Mouse (Mus musculus) layer of hippocampus, postnatal 10 days (tissue): ENCODE measurements around the gene Kcng4. TPM values are rescaled to one million over a fixed set of nuclear protein-coding genes. Genes with fewer than 3 reads are reported as not detected.

Experiments
- DNase-seq, 2 experiments: peaks; one replicate each; pipeline ENCODE4 v3.0.0; 2021; ENCODE audit warnings: low spot score in 2 of 2
- total RNA-seq, 2 experiments: library from RNA; stranded (reverse); gene quantifications; 2 replicates each; pipeline ENCODE4 v1.2.3; 2021

The Kcng4 gene
- total RNA-seq, 2 experiments from 2014 or later: 0.91 to 1.1 TPM

- DNase-seq: no peak
Observed at GRCm38 (mm10) chr8:119642960-119643359, 7.5 kb upstream of the Kcng4 start.

- no peak for DNase-seq
Observed at GRCm38 (mm10) chr8:119641058-119641457, 5.6 kb upstream of the Kcng4 start.

GRCm38 (mm10) chr8:119639798-119640197 lies 4.3 kb upstream of the Kcng4 start:
- no peak for DNase-seq

DNA sequence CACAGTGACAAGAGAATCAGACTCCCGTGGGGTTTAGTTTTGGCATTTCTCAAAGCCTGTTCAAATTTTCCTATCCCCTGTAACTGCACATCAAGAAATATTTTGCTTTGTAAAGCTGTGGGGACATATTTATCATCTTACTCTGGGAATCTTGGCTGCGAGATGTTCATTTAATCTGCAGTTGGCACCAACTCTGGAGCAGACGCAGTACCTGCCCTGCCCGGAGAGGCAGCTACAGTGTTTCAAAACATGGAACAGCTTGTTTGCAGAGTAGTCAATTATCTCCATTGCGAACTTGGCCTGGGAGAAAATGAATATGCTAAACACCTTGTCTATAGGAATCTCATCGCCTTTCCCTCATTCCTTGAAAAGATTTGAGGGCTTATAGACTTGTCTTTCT lies 2.8 kb upstream of the Kcng4 start:
- no peak for DNase-seq

- DNase-seq: no peak
Observed at GRCm38 (mm10) chr8:119637381-119637780, 1.9 kb upstream of the Kcng4 start.

GRCm38 (mm10) chr8:119636766-119637165 lies 1.3 kb upstream of the Kcng4 start:
- DNase-seq: no peak

DNA sequence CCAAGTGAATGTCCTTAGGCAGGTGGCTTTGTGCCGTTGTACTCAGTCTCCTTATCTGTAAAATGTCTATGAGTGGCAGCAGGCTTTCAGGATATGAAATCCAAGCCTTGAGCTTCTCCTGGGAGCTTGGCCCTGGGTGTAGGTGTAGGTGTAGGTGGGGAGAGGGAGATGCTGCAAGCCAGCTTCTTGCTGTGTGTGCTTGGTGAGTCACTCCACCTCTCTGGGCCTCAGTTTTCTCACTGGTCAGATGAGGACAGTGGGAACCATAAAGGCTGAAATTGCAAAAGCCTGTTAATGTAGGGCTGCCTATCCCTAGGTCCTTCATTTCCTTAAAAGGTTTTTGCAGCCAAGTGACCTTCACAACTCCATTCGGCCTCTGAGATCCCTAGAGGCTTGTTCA lies 478 bp upstream of the Kcng4 start:
- no peak for DNase-seq

- no peak for DNase-seq
Observed at GRCm38 (mm10) chr8:119634616-119635336, 704 bp downstream of the Kcng4 start.

GRCm38 (mm10) chr8:119632909-119633308 lies 2.6 kb downstream of the Kcng4 start:
- DNase-seq: no peak

GRCm38 (mm10) chr8:119632246-119632645 lies 3.2 kb downstream of the Kcng4 start:
- no peak for DNase-seq

- DNase-seq: no peak
Observed at GRCm38 (mm10) chr8:119630841-119631240, 4.6 kb downstream of the Kcng4 start.

GRCm38 (mm10) chr8:119627613-119628359 lies 7.7 kb downstream of the Kcng4 start:
- no peak for DNase-seq

GRCm38 (mm10) chr8:119627199-119627598 lies 8.3 kb downstream of the Kcng4 start:
- no peak for DNase-seq

GRCm38 (mm10) chr8:119625788-119626187 lies 9.7 kb downstream of the Kcng4 start:
- DNase-seq: no peak

- no peak for DNase-seq
Observed at GRCm38 (mm10) chr8:119624916-119625315, 10.6 kb downstream of the Kcng4 start.

GRCm38 (mm10) chr8:119623744-119624143 lies 11.7 kb downstream of the Kcng4 start:
- DNase-seq: no peak

DNA sequence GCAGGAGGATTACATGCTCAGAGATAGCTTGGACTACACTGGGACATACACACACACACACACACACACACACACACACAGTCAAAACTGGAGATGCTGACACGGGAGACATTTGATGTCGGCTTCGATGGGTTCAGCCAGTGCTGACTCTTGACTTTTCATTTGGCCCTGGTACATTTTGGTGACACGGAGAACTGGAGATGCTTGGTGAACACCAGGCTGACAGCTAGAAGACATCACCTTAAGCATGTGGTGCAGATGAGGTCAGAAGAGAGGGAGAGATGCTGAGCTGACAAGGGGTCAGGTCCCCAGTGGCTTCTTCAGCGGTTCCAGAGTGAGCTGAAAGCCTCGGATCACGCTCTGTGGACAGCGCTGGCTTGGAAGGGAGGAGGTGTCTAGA lies 12.4 kb downstream of the Kcng4 start:
- DNase-seq: no peak

- no peak for DNase-seq
Observed at GRCm38 (mm10) chr8:119622555-119622954, 12.9 kb downstream of the Kcng4 start.

- DNase-seq: no peak
Observed at GRCm38 (mm10) chr8:119620848-119621465, 14.5 kb downstream of the Kcng4 start.

- no peak for DNase-seq
Observed at GRCm38 (mm10) chr8:119620116-119620840, 15.2 kb downstream of the Kcng4 start.

DNA sequence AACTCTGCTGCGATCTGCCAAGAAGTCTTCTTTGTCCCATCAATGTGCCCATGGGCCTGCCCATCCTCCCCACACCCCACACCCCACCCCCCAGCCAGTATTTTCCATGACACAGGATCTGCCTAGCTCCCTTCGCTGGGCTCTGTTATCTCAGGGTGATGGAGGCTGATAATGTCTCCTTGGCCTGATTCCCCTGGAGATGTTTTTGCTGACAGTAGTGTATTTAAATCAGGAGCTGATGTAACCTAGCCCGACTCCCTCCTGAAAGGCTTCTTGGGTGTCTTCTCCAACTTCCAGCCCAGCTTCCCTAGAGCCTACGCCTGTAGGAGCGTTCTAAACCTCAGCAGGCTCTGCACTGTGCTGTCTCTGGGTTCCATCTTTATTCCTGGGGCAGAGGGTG lies 16.6 kb downstream of the Kcng4 start:
- no peak for DNase-seq

DNA sequence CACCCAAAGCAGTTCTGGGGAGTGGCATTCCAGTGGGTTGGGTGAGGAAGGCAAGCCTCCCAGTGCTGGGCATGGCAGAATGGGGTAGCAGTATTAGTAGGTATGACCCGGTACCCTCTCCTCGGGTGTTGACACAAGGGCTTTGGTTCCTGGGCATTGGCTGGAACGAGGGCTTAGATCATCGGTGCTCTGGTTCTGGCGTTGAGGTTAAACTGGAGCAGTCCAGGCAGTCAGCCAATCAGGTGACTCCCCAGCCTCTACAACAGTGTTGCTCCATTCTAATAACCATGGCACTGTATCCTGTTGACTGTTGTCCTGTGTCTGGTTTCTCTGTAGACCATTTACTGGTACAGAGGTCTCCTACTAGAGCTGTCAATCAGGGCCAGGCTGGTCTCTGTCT lies 17.9 kb downstream of the Kcng4 start:
- no peak for DNase-seq
